Mouse (Mus musculus): ENCODE data around the gene Osbpl2. TPM values are rescaled to one million over a fixed set of nuclear protein-coding genes. Genes with fewer than 3 reads are reported as not detected.

The Osbpl2 gene
- total RNA-seq (2021) = 10 to 100 TPM; 35.1 to 37.2 TPM
- long read RNA-seq, experiment 1, transcript Osbpl2-201 (14 exons, 2,805 nt) = major isoform, 20 of 41 reads
- long read RNA-seq, experiment 1, partial matches to known transcripts = 18 of 41 reads
- long read RNA-seq, experiment 1, other reads (novel, unspliced or antisense) = 3 of 41 reads
- long read RNA-seq, experiment 2, transcript Osbpl2-201 (14 exons, 2,805 nt) = major isoform, 51 of 76 reads
- long read RNA-seq, experiment 2, partial matches to known transcripts = 11 of 76 reads
- long read RNA-seq, experiment 2, other reads (novel, unspliced or antisense) = 14 of 76 reads

DNA sequence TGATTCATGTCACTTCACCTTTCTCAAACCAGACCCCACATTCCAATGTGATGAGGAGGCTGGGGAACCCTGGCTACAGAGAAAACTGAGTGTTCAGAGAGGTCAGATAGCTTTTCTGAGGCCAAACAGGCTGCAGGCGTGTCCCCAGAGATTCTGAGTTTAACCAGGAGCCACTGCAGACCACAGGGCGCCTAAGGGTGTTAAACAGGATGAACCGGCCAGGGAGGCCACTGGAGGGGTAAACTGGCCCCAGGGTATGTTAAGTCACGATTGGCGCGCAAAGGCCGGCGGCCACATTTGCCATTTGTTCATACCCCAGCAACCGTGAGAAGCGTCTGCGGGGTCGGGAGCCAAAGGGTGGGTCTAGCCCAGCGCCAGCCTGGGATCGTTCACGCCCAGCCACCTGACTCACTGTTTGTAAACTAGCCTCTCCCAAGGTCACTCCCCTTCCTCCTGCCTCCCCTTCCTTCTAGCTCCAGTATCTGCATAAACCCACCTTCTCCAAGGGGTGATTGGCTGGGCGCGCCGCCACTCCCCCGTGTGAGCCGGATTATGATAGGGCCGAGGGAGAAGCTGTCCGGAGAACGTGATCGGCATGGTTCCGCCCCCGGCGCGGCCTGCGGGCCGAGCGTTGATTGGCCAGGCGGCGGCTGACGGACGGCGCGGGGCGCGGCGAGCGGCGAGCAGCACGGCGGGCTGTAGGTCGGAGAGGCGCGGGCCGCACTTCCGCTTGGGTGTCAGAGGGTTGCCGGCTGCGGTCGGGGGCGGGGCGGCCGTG is at the start of gene Osbpl2:
Gene Osbpl2, plus strand, starts transcription at position 646 of the 778 bp plus-strand sequence.
- peak; percentile 98 to 99 for DNase-seq (ENCODE audit: low spot score in 2 of 2)

DNA sequence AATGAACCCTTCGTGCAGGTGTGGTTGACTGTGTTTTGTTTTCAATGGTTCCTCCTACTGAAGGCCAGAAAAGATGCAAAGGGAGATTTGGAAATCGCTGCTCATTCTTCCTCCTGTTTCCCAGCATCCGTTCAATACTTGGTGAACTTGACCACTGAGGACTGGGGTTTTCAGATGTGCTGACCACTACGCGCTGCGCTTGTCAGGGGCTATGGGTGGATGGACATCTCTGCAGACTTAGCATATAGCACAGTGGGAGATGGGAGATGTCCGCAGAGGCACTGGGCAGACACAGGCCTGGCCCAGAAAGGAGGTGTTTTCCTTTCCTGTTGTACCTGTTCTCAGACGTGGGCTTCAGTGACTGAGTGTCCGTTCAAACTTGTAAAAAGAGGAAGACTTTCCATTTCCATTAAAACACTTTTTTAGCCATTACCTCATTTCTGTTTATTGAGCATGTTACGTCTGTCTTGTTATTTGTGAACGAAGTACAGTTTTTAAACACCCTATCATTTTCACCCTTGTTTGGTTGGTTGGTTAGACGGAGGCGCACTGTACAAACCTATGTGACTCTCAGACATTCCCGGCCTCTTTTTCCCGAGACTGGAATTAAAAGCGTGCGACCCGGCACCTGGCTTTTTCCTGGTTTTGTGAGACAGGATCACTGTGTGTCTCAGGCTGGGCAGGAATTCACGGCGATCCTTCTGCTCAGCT is 49.2 kb upstream of the Osbpl2 start:
- DNase-seq (ENCODE audit: low spot score in 2 of 2) = no peak

DNA sequence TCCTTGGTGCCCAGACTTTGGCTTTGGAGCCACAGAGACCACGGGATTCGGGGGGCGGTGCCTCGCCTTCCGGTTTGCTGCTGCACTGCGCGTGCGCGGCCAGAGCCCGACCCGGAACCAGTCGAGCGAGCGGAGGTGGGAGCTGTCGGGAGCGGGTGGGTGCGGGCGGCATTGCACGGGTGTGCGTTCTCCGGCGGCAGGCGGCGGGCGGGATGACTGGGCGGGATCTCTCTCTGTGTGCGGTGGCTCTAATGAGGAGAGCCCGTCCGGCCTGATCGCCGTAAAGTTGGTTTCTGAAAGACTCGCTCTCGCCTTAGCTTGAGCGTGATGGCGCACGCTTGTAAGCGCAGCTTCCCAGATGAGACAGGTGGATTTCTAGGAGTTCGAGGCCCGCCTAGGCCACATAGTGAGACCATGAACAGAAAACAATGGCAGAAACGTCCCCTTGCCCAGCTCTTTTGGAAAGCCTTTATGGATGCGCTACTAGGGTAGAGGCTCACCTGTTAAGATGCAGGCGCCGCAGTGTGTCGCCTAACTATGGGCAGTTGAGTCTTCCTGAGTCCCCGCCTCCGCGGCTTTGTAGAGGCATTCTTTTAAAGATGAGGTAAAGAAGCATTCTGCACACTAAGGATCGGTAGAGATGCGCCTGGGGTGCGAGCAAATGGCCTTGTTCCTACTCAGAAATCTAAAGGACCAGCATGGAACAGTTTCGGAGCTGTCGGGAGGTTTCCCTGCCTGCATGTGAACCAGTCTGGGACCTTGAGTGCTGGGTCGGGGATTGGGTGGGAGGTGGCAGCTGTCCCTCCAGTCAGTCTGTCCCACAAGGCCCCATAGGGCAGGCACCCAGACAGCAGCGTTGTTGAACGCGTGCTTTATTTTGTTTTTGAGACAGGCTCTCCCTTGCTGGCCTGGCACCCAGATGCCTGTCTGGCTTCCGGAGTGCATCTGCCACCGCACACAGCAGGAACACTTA is 48.3 kb upstream of the Osbpl2 start, which contains the start of gene Mtg2:
Gene Mtg2, plus strand, starts transcription at position 108 of the 973 bp plus-strand sequence.
- peak; percentile 91 to 98 for DNase-seq (ENCODE audit: low spot score in 2 of 2)

DNA sequence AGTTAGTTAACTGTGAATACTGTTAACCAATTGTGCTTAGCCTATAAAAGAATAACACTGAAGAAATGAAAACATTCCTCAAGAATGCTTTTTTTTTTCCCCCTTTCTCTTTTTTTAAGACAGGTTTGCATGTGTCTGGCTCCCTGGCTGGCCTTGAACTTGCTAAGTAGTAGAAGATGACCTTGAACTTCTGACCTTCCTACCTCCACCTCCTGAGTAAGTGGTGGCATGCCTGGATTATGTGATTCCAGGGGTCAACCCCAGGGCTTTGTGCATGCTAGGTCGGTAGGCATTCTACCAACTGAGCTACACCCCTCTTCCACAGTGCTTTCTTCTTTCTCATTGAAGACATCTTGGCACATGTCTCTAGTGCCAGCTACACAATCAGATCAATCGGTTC is 47.4 kb upstream of the Osbpl2 start:
- no peak for DNase-seq (ENCODE audit: low spot score in 2 of 2)

DNA sequence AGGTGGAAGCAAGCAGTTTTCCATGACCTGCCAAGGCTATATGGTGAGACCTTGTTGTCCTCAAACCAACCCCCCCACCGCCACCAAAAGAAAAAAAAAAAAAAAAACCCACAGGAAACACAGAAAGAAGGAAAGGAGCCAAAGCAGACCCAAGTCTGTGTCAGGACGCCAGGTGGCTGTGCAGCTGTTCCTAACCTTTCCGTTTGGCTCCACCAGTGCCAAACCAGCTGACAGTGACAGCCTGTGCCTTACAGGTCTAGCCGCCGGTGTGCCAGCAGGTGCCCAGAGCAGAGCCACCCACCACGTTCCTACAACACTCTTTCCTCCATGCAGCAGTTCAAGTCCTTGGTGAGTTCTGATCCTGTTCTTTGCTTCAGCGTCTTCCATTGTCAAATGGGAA is 46.2 kb upstream of the Osbpl2 start:
- no peak for DNase-seq (ENCODE audit: low spot score in 2 of 2)

DNA sequence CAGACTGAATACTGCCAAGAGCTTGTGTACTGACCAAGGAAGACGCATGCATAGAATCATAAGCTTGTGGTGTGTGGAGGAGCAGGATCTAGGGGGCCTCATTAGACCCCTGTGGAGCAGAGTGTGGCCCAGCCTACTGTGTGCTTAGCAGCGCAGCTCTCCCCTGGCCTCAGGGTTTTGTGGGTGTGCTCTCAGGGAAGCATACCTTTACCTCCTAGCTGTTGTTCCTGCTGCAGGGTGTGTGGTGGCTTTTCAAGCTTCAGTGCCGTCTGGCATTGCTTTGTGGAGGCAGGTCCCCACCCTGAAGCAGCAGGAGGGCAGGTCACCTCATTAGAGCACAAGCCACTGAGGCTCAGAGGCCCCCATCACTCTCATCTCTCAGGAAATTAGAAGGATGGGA is 41.5 kb upstream of the Osbpl2 start:
- no peak for DNase-seq (ENCODE audit: low spot score in 2 of 2)

DNA sequence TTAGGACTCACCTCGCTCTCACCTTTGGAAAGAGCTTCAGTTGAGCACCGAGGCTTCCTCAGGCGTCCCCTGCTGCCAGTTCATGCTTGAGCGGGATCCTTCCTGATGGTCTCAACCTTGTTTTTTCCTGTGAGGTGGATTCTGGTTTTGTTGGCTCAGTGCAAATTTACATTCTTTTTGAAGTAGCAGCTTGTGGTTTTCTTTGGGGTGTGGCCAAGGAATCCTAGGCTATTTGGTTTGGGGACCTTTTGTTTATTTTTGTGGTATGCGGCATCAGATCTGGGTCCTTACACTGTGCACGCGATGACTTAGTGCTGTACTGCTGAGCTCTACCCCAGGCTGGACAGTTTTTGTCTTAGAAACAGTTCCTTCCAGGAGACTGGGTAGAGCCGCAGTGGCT is 38.4 kb upstream of the Osbpl2 start:
- no peak for DNase-seq (ENCODE audit: low spot score in 2 of 2)

DNA sequence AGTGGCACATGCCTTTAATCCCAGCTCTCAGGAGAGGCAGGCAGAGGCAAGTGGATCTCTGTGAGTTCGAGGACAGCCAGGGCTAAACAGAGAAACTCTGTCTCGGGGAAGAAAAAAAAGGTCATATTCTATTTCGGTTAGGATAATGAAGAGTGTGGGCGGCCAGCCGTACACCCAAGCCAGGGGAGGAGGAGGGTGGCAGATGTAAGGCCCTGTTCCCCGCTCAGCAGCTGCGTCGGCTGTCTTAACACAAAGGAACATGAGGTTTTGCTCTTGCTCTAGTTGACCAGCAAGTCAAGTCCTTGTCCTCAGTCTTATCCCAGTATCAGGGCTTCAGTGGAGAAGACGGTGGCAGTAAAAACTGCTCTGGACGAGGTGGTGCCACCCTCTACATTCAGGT is 36.0 kb upstream of the Osbpl2 start:
- DNase-seq (ENCODE audit: low spot score in 2 of 2) = no peak

DNA sequence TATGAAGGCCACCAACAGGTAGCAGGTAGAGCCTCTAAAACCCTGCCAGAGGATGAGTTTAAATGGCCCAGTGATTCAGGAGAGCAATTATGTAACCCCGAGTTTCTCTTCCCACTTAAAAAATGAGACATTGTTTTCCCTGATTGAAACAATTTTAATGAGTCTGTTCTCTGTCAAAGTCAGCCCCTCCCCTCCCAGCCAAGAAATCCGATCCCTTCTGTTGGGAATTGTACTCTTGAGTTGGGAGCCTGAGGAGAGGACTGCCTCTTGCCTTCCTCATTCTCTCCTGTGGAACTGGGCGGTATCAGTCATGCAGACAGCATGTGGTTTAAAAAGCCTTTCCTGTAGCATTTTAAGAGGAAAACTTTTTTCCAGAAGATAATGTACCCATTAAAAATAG is 34.5 kb upstream of the Osbpl2 start:
- DNase-seq (ENCODE audit: low spot score in 2 of 2) = no peak

DNA sequence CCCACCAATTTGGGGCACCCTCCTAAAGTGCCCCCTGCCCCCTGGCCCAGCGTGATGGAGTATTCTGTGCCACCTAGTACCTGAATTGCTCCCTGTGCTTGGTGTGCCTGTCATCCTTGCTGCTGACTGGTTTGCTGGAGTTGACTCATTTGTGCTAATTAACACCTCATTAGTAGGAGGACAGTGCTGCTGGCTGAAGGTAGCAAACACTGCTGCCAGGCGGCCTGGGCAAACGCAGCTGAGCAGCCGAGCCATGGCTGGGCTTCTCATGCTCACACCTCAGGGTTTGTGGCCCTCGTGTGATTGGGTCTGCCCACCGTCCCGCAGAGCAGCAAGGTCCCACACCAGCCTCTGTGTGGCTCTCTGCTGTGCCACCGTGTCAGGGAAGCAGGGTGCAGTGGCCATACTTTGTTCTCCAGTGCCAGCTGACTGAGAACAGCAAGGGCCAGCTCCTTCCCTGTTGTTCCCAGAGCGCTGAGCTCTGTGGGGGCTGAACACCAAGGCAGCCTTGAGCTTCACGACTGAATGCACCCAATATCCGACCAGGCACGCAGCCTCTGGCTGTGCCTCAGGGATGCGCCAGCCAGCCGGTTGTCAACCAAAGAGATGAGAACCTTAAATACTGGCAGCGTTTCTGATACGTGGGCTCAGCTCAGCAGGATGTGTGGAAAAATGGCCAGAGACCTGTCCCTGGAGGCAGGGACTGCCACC is 33.0 kb upstream of the Osbpl2 start:
- no peak for DNase-seq (ENCODE audit: low spot score in 2 of 2)

DNA sequence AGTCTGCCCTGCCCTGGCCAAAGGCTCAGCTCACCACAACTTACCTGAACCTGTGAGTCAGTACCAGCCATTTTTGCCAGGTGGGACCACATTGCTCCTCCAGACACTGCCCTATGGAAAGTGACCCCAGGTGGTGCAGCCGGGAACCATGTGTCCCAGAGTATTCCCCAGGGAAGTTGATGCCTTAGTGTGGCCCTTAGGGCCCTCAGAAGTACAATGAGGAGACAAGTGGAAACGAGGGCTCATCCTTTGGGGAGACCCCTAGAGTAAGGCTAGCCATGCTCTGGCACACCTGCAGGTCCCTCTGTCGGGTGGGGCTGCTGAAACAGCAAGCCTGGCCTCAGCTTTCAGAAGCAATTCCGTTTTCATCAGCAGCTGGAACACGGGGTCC is 32.5 kb upstream of the Osbpl2 start:
- DNase-seq (ENCODE audit: low spot score in 2 of 2) = no peak

DNA sequence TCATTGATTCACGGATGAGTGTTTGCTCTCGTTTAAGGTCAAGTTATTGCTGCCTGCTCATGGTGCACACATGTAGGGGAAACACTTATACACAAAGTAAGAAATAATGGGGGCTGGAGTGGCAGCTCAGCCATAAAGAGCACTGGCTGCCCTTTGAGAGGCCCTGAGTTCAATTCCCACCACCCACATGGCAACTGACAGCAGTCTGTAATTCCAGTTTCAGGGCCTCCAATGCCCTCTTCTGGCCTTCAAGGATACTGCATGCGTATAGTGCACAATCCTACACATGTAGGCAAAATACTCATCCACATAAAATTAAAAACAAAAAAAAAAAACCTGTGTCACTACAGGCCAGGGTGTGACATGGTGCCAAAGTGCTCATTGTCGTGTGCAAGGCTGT is 31.6 kb upstream of the Osbpl2 start:
- DNase-seq (ENCODE audit: low spot score in 2 of 2) = no peak

DNA sequence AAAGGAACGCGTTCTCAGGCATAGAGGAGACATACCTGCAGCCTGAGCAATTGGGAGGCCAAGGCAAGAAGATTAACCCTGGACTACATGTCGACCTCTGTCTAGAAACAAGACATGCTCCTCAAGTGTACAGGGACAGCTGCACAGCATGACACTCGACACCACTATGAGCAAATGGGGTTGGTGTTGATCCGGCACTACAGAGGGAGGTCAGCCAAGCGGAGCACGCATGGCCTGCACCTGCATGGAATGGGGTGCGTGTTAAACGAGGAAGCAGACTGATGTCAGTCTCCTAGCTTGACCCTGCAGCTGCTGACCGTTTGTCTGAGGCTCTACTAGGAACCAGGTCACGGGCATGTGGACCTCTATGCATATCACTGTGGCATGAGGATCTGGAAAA is 28.8 kb upstream of the Osbpl2 start:
- no peak for DNase-seq (ENCODE audit: low spot score in 2 of 2)

DNA sequence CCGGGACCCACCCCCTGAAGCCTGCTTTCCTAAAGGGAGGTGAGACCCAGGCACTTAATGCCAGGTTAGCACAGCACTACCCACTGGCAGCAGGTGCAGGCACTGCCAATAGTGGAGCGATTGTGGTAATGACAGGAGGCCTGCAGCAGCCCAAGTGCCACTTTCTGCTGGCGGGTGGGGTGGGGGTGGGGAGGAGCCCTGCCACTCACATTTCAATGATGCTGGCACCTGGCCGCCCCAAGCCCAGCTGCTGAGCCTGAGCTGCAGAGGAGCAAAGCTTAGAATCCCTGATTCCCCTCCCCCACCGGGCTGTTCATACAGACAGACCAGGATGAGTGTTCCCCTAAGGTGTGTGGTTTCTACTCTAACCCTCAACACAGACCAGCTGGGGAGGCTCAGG is 23.4 kb upstream of the Osbpl2 start:
- DNase-seq (ENCODE audit: low spot score in 2 of 2) = no peak

DNA sequence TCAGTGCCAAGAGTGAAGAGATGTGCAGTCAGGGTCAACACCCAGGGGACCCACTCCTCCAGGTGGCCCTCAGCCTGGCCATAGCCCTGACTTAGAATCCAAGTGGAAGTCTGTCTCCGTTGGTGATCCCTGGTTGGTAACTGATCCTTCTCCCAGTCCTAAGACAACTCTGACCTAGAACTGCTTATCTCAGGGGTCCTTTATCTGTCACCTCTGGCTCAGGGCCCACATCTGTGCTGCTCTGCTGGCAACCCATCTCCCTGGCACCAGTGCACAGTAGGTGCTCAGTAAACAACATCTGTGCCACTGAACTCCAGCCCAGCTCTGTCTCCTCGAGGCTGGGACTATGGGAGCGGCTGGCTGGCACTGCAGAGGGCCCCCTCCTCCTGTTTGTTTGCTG is 21.5 kb upstream of the Osbpl2 start:
- no peak for DNase-seq (ENCODE audit: low spot score in 2 of 2)

DNA sequence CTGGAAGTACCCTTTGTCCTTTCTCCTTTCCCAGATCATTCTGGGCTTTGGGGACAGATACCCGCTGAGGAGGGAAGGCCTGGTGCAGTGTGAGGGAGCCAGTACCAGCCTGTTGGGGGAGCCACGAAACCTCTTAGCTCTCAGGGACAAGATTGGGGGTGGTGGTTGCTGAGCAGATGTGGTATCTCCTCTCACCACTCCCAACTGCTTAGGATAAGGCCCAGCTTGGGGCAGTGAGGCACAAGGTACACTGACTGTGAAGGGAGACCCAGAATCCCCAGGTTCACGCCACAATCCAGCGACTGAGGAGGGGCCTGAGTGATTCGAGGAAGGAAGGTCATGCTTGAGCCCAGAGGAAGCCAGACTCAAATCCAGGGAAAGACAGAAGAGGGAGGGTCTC is 20.9 kb upstream of the Osbpl2 start:
- DNase-seq (ENCODE audit: low spot score in 2 of 2) = no peak

DNA sequence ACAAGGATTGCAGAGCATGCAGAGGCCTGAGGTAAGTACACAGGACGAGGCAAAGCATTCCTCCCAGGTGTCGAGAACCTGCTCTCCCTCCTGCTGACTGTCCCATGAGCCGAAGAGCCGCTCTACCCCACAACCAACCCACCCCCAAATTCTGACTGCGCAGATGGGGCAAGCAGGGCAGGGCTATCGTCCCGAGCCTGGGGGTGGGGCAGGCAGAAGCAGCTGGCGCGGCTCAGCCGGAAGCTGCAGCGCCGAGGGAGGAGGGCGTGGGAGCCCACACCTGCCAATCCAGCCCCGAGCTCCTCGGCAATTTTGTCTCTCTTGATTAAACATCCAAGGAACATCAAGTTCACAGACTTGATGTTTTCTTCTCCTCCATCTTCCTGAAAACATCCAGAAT is 19.6 kb upstream of the Osbpl2 start:
- DNase-seq (ENCODE audit: low spot score in 2 of 2) = no peak

DNA sequence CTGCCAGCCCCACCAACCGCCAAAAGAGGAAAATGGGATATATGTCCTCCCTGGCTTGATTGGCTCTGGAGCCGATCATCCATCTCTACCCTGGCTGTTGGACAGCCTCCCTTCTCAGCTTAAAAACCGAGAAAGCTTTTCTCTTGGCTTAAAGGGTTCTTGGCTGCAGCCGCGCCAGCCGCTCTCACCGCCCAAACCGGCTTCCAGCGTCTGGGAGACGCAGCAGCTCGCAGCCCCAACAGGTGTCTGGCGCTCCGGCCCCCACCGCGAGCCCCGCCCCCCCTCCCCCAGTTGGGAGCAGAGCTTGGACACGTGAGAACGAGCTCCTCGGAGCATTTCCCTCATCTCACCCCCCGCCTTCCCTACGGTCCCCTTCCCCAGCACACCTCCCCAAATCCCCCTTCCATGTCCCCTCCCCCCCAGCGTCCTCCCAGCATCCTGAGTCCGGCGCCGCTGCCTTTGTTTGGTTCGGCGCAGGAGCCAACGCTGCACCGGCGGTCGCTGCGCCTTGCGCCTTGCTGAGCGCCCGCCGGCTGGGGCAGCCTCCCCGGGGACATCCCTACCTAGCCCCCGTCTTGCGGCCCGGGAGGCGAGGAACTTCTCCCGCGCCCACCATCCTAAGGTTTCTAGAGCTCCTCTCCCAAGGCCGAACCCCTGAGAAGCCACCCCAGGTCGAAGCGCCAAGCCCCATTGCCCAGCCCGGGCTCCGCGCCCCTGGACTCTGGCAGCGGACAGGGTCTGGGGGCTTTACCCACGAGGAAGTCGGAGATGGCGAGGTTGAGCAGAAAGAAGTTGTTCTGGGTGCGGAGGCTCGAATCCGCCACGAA is 15.7 kb upstream of the Osbpl2 start:
- no peak for DNase-seq (ENCODE audit: low spot score in 2 of 2)

DNA sequence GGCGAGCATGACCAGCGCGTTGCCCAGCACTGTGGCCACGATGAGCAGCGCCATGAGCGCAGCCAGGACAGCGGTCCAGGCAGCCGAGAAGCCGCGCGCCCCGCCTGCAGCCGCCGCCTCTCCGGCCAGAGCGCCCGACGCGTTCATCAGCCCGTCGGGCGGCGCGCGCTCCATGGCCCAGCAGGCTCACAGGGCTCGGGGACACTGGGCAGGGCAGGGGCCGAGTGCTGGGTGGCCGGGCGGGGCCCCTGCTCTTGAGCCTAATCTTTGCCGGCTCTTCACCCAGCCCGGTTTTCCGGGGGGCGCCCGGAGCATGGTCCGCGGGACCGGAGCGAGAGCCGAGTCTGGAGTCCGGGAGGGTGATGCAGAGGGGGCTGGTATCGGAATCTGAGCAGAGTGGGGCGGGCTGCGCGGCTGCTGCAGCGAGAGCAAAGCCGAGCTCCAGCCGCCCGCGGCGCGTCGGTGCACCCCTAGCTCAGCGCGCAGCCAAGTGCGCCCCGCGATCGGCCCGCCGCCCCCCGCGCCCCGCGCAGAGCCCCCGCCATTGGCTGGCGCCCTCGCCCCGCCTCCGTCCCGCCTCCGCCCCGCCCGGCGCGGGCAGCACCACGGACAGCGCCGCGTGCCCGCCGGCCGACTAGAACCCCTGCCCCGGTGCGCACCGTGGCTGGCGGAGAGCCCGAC is 15.0 kb upstream of the Osbpl2 start, which contains the start of gene Hrh3:
Gene Hrh3, minus strand, starts transcription at position 511 of the 681 bp plus-strand sequence.
- peak; percentile 60 to 79 for DNase-seq (ENCODE audit: low spot score in 2 of 2)
